Mouse (Mus musculus) megakaryocyte, embryonic 14.5 days (primary cell): ENCODE measurements at regions not wholly inside any gene's neighbourhood (a gene's known extent, or its start where the extent isn't known, plus 50 kb on each side); places are given as distances from the start of the nearest gene placed in this dataset.
"Not testable (repeated sequence)": the region's sequence is repeated elsewhere in the genome, so short reads cannot be mapped to it uniquely, and the experiment has no call there.

Source experiments
- FLI1 ChIP-seq: IDR thresholded peaks from 2 replicates; pipeline ENCODE4 v1.6.1; 2012; ENCODE audit warnings: low read length, inconsistent platforms, mixed read lengths
- GATA1 ChIP-seq: IDR thresholded peaks from 3 replicates; pipeline ENCODE4 v1.6.1; 2012; ENCODE audit warnings: mixed read lengths, low read length, inconsistent platforms, borderline replicate concordance

DNA sequence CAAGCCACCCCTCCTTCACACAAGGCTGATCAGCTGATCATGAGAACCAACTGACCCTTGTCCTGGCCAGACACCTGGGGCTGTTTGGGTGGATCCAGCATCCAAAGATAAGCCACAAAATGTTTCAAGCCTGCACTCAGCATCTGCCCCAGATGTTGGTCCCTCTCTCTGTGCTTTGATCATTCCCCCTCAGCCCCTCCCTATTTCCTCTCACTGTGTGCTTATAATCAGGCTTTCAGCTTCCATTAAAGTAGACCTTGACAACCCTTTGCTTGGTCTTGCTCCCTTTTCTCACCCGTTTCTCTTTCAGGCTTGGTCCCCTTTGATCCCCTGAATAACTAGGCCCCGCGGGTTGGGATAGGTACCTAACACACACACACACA is 58.4 kb upstream of the Chd2 start:
- not testable (repeated sequence) for TF ChIP-seq GATA1, FLI1
